Mouse (Mus musculus) heart, embryonic 11.5 days (tissue): ENCODE data around the gene Ogg1. TPM values are rescaled to one million over a fixed set of nuclear protein-coding genes. Genes with fewer than 3 reads are reported as not detected.

Source experiments
- ATAC-seq: fragments of 200-750 bp; cut with Nextera tagmentation; replicated peaks from 2 replicates; pipeline ENCODE4 v1.8.0; 2017; ENCODE audit warnings: moderate library complexity; ENCODE audit not compliant: insufficient number of reproducible peaks, low FRiP score, low TSS enrichment
- H3K27ac ChIP-seq: fragments of 300-500 bp; sonication (generic); 2 replicates; pipeline ENCODE4 v1.5.1; 2014; ENCODE audit warnings: mild to moderate bottlenecking, low read depth, low read length
- H3K27me3 ChIP-seq: fragments of 300-500 bp; sonication (generic); 2 replicates; pipeline ENCODE4 v1.6.1; 2014; ENCODE audit warnings: mild to moderate bottlenecking, low read length, mixed read lengths; ENCODE audit not compliant: control insufficient read depth, insufficient read depth
- H3K36me3 ChIP-seq: fragments of 300-500 bp; sonication (generic); 2 replicates; pipeline ENCODE4 v1.6.1; 2014; ENCODE audit warnings: mild to moderate bottlenecking, low read length, moderate library complexity, mixed read lengths; ENCODE audit not compliant: control insufficient read depth, insufficient read depth
- H3K4me1 ChIP-seq: fragments of 300-500 bp; sonication (generic); 2 replicates; pipeline ENCODE4 v1.6.1; 2014; ENCODE audit warnings: low read length; ENCODE audit not compliant: control insufficient read depth, insufficient read depth
- H3K4me2 ChIP-seq: fragments of 300-500 bp; sonication (generic); 2 replicates; pipeline ENCODE4 v1.6.1; 2014; ENCODE audit warnings: mild to moderate bottlenecking, moderate library complexity
- H3K4me3 ChIP-seq: fragments of 300-500 bp; sonication (generic); 2 replicates; pipeline ENCODE4 v1.5.1; 2014; ENCODE audit warnings: low read depth, low read length
- H3K9ac ChIP-seq: fragments of 300-500 bp; sonication (generic); 2 replicates; pipeline ENCODE4 v1.6.1; 2014; ENCODE audit warnings: mild to moderate bottlenecking, low read depth, low read length, moderate library complexity
- H3K9me3 ChIP-seq: fragments of 300-500 bp; sonication (generic); replicated peaks from 2 replicates; pipeline ENCODE4 v1.6.1; 2016; ENCODE audit warnings: low read length; ENCODE audit not compliant: control insufficient read depth
- WGBS: fragments of 180-500 bp; shearing (Covaris S2); extraction: QIAGEN DNeasy Blood & Tissue Kit; methylation state at CpG from one replicate; pipeline ENCODE4 v1.1.7; 2014; ENCODE audit not compliant: insufficient replicate concordance; 5-methylcytosine and 5-hydroxymethylcytosine counted together
- polyA plus RNA-seq: library from polyadenylated mRNA; unstranded; fragments of >200 nt; fragmentation: Nextera tagmentation; extraction: Ambion mirVana; gene quantifications from 2 replicates; pipeline ENCODE4 v1.2.1, GENCODE M21; 2014

Ogg1 gene
- polyA plus RNA-seq, 1 experiment from 2014 or later, result 10.6 TPM

DNA sequence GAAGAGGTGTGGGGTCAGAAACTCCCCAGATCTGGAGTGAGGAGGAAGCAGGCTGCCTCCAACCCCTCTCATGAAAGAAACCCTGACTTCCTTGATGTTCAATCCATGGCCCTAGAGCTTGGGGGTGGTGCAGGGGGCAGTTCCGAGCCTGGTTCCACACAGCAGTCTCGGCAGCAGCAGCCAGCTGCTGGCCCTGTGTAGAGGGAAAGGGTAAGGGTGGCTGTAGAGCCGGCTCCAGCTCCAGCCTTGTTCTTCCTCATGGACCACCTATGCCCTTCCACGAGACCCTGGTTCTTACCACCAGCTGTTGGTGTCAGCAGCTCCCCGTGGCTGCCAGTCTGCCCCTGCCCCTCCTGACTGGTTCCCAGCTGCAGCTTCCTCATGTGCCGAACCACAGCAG lies 7.4 kb downstream of the Ogg1 start:
- no peak for ATAC-seq
- H3K36me3 ChIP-seq, result peaks cover 13% of the 10 kb centered on the region
- no peak overlapping the region for H3K4me2 ChIP-seq
- WGBS, result 71% methylated on average over 6 of the region's 6 CpGs
- no peak overlapping the region for H3K27ac ChIP-seq
- no peaks in the 10 kb centered on the region for H3K27me3 ChIP-seq
- no peak overlapping the region for H3K9ac ChIP-seq
- no peak overlapping the region for H3K4me3 ChIP-seq
- H3K4me1 ChIP-seq, result peaks cover 8% of the 10 kb centered on the region
- no peaks in the 10 kb centered on the region for H3K9me3 ChIP-seq

DNA sequence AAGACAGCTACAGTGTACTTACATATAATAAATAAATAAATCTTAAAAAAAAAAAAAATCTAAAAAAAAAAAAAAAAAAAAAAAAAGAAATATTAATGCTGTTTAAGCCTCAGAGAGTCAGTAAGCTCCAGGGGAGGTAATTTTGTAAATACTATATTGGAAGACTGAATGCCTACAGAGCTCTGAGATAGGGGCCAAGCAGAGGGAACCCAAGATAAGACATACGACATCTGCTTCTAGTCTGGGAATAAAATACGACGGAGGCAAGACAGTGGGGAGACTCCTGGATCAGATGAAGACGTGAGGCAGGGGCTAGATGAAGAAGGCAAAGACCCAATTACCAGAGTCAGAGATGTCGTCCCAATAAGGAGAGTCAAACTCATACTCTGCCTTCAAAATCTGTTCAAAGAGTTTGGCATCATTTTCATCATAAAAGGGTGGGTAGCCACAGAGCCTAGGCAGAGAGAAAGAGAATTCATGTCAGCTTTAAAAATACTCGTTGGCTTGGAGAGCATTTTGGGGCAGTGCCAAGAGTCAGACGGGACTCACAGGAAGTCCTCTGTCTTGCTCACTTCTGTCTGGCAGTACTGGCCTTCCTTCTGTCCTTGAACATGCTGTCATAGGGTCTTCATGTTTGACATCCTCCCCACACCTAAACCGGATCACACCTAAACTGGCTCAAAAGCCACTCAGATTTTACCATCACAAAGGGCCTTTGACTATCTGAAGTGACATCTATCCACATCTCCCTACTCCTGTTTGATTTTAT lies 10.3 kb downstream of the Ogg1 start:
- Histone ChIP-seq H3K4me1 (peaks cover 14% of the 10 kb centered on the region), H3K9ac (no peak overlapping the region), H3K36me3 (peaks cover 10% of the 10 kb centered on the region; the same call in 1 of the 2 replicates), H3K4me3 (no peak overlapping the region), H3K9me3 (no peaks in the 10 kb centered on the region), H3K27ac (no peak overlapping the region), H3K4me2 (no peak overlapping the region), H3K27me3 (no peaks in the 10 kb centered on the region)
- 57% methylated on average over 8 of the region's 8 CpGs for WGBS
- no peak for ATAC-seq

DNA sequence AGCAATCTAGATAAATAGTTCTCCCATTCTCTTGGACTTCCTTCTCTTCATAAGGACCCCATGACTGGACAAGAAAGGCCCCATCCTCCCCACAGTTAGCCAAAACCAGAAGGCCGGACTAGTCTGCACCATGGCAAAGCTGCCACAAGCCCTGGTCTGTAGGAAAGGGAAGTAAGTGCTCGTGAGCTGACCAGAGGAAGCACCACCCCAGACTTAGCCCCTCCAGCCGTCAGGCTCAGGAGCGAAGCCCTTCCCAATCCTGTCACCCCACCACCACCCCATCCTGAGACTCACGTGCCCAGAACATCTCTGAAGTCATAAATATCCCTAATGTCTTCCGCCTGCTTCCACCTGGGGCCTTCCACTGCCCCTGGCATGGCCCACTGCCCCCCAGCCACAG lies 14.8 kb downstream of the Ogg1 start:
- Histone ChIP-seq H3K27ac (peak overlapping the region; percentile 35; the same call in 1 of the 2 replicates), H3K9ac (no peak overlapping the region), H3K4me3 (no peak overlapping the region), H3K9me3 (no peaks in the 10 kb centered on the region), H3K4me2 (peak overlapping the region; percentile 34), H3K36me3 (no peaks in the 10 kb centered on the region), H3K27me3 (no peaks in the 10 kb centered on the region), H3K4me1 (peaks cover 25% of the 10 kb centered on the region)
- WGBS, result 75% methylated on average over 6 of the region's 6 CpGs
- ATAC-seq, result no peak

DNA sequence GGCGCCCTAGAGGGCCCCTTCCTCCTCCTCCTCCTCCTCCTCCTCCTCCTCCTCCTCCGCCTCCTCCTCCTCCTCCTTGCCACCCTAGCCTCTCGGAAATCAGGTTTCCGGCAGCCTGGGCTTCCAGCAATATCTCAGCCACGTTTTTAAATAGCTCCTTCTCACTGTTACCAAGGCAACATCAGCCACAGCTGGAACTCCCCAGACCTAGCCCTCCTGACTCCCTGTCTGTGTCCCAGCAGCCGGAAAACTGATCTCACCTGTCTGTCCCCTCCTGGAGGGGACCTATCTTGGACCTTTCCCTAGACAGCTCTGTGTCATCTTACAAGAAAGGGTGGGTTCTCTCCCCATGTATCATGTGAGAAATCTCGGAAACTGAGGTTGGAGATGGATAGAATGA lies 15.5 kb downstream of the Ogg1 start:
- H3K9me3 ChIP-seq, result no peaks in the 10 kb centered on the region
- H3K9ac ChIP-seq, result 0 out of 2 replicates have a peak overlapping the region, but pooled peaks have one; percentile 16
- peaks cover 25% of the 10 kb centered on the region for H3K4me1 ChIP-seq
- H3K36me3 ChIP-seq, result no peaks in the 10 kb centered on the region
- no peaks in the 10 kb centered on the region for H3K27me3 ChIP-seq
- H3K4me3 ChIP-seq, result 0 out of 2 replicates have a peak overlapping the region, but pooled peaks have one; percentile 71
- peak overlapping the region; percentile 46; the same call in 1 of the 2 replicates for H3K27ac ChIP-seq
- ATAC-seq, result no peak
- peak overlapping the region; percentile 92 for H3K4me2 ChIP-seq
- 33% methylated on average over 4 of the region's 7 CpGs for WGBS

DNA sequence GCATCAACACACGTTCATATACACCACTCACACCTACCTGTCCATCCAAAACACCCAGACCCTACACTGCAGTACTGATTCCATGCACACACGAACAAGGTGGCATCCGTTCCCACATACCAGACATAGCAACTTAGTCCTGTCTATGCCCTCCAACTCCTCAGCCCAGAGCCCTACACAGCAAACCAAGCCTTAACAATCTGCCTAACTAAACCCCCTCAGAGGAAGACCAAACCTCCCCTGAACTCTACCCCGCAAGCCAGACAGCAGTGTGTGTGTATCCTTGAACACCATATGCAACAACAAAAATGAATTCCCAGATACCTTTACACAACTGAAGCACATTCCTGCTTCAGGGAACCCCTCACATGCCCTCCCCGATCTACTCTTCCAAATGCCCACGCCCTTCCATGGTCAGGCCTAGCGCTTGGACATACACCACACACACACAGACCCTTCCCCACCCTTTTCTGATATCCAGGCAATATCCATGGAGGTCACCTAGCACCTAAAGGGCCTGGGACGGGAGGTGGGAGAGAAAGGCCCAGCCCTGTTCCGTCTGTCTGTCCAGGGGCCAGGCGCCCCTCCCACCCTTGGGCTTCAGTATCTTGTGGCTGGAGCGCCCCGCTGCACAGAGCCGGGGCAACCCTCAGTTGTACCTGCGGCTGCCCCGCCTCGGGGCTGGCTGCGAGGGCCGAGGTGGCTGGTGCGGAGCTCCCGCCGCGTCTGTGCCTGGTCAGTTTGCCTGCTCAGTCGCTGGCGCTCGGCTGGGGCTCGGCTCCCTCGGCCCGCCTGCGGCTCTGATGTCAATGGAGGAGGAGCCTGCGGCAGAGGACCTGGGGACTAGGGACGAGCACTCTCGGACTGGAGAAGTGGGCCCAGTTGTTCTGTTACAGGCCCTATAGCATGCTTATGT lies 16.7 kb downstream of the Ogg1 start, which contains the start of gene Camk1:
Gene Camk1 (minus strand): TSS at position 808 of the 916 bp plus-strand sequence.
- H3K27me3 ChIP-seq, result no peaks in the 10 kb centered on the region
- peaks cover 25% of the 10 kb centered on the region for H3K4me1 ChIP-seq
- H3K9ac ChIP-seq, result peak within 1 kb of the TSS; percentile 89
- H3K4me2 ChIP-seq, result peak within 1 kb of the TSS; percentile 92
- peak; percentile 53 for ATAC-seq
- no peaks in the 10 kb centered on the region for H3K9me3 ChIP-seq
- H3K36me3 ChIP-seq, result no peaks in the 10 kb centered on the region
- peak within 1 kb of the TSS; percentile 71 for H3K4me3 ChIP-seq
- peak within 1 kb of the TSS; percentile 68 for H3K27ac ChIP-seq
- 13% methylated on average over 32 of the region's 32 CpGs for WGBS

DNA sequence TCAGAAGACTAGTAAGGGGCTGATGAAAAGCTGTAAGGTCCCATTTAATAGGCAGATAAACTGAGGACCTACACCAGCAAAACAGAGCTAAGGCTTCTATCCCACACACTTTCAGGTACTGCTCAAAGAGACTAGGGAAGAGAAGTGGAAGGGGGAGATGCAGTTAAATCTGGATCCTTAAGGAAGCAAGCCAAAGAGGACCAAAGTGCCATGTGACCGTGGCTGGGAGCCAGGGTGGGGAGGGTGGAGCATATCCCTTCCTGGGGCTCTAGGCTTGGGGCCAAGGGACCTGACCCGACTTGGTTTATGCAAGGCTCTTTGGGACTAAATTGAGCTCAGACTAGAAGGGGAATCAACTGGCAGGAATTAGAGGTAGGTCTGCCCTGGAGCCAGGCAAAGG lies 17.5 kb downstream of the Ogg1 start:
- peak overlapping the region; percentile 92; the same call in 1 of the 2 replicates for H3K4me2 ChIP-seq
- no peak overlapping the region for H3K27ac ChIP-seq
- WGBS, result 58% methylated on average over 2 of the region's 2 CpGs
- no peak for ATAC-seq
- H3K4me3 ChIP-seq, result no peak overlapping the region
- H3K36me3 ChIP-seq, result no peaks in the 10 kb centered on the region
- peaks cover 25% of the 10 kb centered on the region for H3K4me1 ChIP-seq
- no peaks in the 10 kb centered on the region for H3K27me3 ChIP-seq
- no peaks in the 10 kb centered on the region for H3K9me3 ChIP-seq
- H3K9ac ChIP-seq, result peak overlapping the region; percentile 89

DNA sequence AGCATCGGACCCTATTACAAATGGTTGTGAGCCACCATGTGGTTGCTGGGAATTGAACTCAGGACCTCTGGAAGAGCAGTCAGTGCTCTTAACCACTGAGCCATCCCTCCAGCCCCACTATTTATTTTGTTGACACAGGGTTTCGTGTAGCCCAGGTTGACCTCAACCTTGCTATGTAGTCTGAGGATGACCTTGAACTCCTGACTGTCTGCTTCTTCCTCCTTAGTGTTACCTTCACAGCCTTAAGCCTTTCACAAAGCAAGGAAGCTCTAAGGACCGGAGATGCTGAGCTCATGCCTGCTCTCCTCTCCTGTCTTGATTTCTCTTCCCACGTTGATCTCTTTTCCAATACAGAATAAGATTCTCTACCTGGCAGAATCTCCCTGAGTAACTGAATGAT lies 20.1 kb downstream of the Ogg1 start:
- no peak for ATAC-seq
- H3K4me3 ChIP-seq, result no peak overlapping the region

DNA sequence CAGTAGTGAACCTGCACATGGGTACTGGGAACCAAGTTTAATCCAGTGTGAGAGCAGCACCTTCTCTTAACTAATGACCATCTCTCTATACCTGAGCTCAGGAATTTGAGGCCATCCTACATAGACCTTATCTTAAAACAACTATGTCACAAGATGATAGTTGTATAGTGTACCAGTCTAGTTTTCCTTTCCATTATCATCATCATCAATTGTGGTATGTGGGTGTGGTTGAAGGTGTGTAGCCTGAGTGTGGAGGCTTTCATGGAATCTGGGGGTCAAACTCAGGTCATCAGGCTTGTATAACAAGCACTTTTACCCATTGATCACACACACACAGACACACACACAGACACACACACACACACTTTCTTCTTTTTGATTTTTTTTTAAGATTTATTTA lies 23.8 kb downstream of the Ogg1 start:
- Histone ChIP-seq H3K9me3 (no peaks in the 10 kb centered on the region), H3K9ac (no peak overlapping the region), H3K4me2 (no peak overlapping the region), H3K4me1 (no peaks in the 10 kb centered on the region), H3K4me3 (no peak overlapping the region), H3K27ac (no peak overlapping the region), H3K36me3 (no peaks in the 10 kb centered on the region), H3K27me3 (no peaks in the 10 kb centered on the region)
- no peak for ATAC-seq

More for the DNA sequence above, 20.1 kb downstream of the Ogg1 start:
- Histone ChIP-seq H3K27me3 (no peaks in the 10 kb centered on the region), H3K4me1 (peaks cover 19% of the 10 kb centered on the region), H3K9ac (no peak overlapping the region), H3K4me2 (no peak overlapping the region), H3K9me3 (no peaks in the 10 kb centered on the region), H3K27ac (no peak overlapping the region), H3K36me3 (no peaks in the 10 kb centered on the region)
- 68% methylated on average over 4 of the region's 4 CpGs for WGBS
